Comparison of ENCODE assay signal across 28 mouse cellular contexts in the genomic region with DNA sequence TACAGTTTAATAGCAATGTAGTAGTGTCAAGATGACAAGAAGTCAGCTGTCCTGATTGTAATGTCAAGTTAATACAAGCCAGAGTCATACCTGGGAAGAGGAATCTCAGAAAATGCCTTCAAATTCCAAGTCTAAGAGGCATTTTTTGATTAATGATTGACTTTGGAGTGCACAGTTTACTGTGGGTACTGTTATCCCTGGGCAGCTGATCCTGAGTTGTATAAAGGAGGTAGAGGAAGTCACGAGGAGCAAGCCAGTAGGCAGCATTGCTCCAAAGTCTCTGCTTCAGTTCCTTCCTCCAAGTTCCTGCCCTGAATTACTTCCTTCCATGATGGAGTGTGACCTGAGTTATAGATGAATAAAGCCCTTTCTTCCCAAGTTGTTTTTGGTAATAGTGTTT. TPM values are rescaled to one million over a fixed set of nuclear protein-coding genes. Genes with fewer than 3 reads are reported as not detected.
DNase-seq lines count a peak whose midpoint lies in the region; ATAC-seq and TF ChIP-seq lines count a peak whose summit lies in the region.
"Had no signal": no experiment of that assay in that cellular context is flagged by ENCODE, and none has a peak within 500 bp of the region (broad histone marks: within the 10 kb centered on the region; RNA-seq: fewer than 3 reads in every experiment).

No protein-coding gene starts in this region.

- no peak for TF ChIP-seq CTCF in kidney, adult 2 months (conservative IDR thresholded peaks at IDR 0.05; ENCODE audit: insufficient read depth, insufficient read length, low read depth, low read length)
- no peak for TF ChIP-seq CTCF in liver, postnatal 0 days (IDR thresholded peaks at IDR 0.05; ENCODE audit: low read depth)
- TF ChIP-seq CTCF in gastrocnemius, adult 2 months (IDR thresholded peaks at IDR 0.05) = no peak

- H3K36me3 ChIP-seq in kidney, adult 2 months (ENCODE audit: control insufficient read depth, insufficient read depth, low read length) = no peaks in the 10 kb centered on the region
- H3K36me3 ChIP-seq in liver, postnatal 0 days (replicated peaks; ENCODE audit: insufficient read depth, low read length) = no peaks in the 10 kb centered on the region
- H3K36me3 ChIP-seq in kidney, embryonic 15.5 days = no peaks in the 10 kb centered on the region
- H3K36me3 ChIP-seq: embryonic facial prominence, embryonic 12.5 days; heart, embryonic 15.5 days; hindbrain, embryonic 12.5 days; liver, embryonic 13.5 days; neural tube, embryonic 15.5 days; stomach, embryonic 15.5 days had no signal

- no peaks in the 10 kb centered on the region for H3K9me3 ChIP-seq in liver, postnatal 0 days (ENCODE audit: low read length)
- no peaks in the 10 kb centered on the region for H3K9me3 ChIP-seq in kidney, embryonic 15.5 days (replicated peaks)
- H3K9me3 ChIP-seq: embryonic facial prominence, embryonic 12.5 days; G1E; heart, embryonic 10.5 days; heart, embryonic 15.5 days; hindbrain, embryonic 12.5 days; liver, embryonic 13.5 days; neural tube, embryonic 15.5 days; stomach, embryonic 15.5 days had no signal

- 26% methylated on average over 1 of the region's 1 CpGs for WGBS in kidney, adult 2 months
- 59% methylated on average over 1 of the region's 1 CpGs for WGBS in liver, postnatal 0 days (ENCODE audit: insufficient replicate concordance)
- 65% methylated on average over 1 of the region's 1 CpGs for WGBS in kidney, embryonic 15.5 days

- intact Hi-C loops in gastrocnemius, adult 2 months (cut with DNase I) = no loop called here

- no peak overlapping the region for H3K9ac ChIP-seq in liver, postnatal 0 days (replicated peaks)
- no peak overlapping the region for H3K9ac ChIP-seq in kidney, embryonic 15.5 days
- H3K9ac ChIP-seq: embryonic facial prominence, embryonic 12.5 days; heart, embryonic 15.5 days; hindbrain, embryonic 12.5 days; liver, embryonic 13.5 days; neural tube, embryonic 15.5 days; stomach, embryonic 15.5 days had no signal

- no peak for TF ChIP-seq POLR2A in kidney, adult 2 months (IDR thresholded peaks at IDR 0.05; ENCODE audit: low read depth, low read length)

- no peak overlapping the region for H3K27ac ChIP-seq in kidney, adult 2 months (ENCODE audit: insufficient read depth, low read depth, low read length)
- no peak overlapping the region for H3K27ac ChIP-seq in liver, postnatal 0 days (ENCODE audit: low read depth)
- H3K27ac ChIP-seq in kidney, embryonic 15.5 days = no peak overlapping the region
- no peak overlapping the region for H3K27ac ChIP-seq in gastrocnemius, adult 2 months
- H3K27ac ChIP-seq: embryonic facial prominence, embryonic 12.5 days; heart, embryonic 10.5 days; heart, embryonic 15.5 days; hindbrain, embryonic 12.5 days; hindbrain, postnatal 0 days; liver, embryonic 13.5 days; macrophage; neural tube, embryonic 15.5 days; stomach, embryonic 15.5 days had no signal

- H3K27me3 ChIP-seq in kidney, adult 2 months (replicated peaks; ENCODE audit: control insufficient read depth, insufficient read depth, low read length) = no peaks in the 10 kb centered on the region
- H3K27me3 ChIP-seq in liver, postnatal 0 days (ENCODE audit: insufficient read depth, low read length) = no peaks in the 10 kb centered on the region
- H3K27me3 ChIP-seq in kidney, embryonic 15.5 days = no peaks in the 10 kb centered on the region
- H3K27me3 ChIP-seq: embryonic facial prominence, embryonic 12.5 days; heart, embryonic 15.5 days; hindbrain, embryonic 12.5 days; liver, embryonic 13.5 days; neural tube, embryonic 15.5 days; Patski; stomach, embryonic 15.5 days had no signal

- H3K4me2 ChIP-seq in liver, postnatal 0 days (ENCODE audit: low read depth, low read length) = no peak overlapping the region
- H3K4me2 ChIP-seq in kidney, embryonic 15.5 days = no peak overlapping the region
- H3K4me2 ChIP-seq: embryonic facial prominence, embryonic 12.5 days; heart, embryonic 15.5 days; hindbrain, embryonic 12.5 days; liver, embryonic 13.5 days; neural tube, embryonic 15.5 days; stomach, embryonic 15.5 days had no signal

- peak; percentile 68 for ATAC-seq in liver, postnatal 0 days
- peak; percentile 36; the same call in 1 of the 2 replicates for ATAC-seq in kidney, embryonic 15.5 days (replicated peaks; ENCODE audit: low FRiP score)
- ATAC-seq: forebrain, embryonic 14.5 days; hindbrain, postnatal 0 days; Patski had no signal

- TF ChIP-seq EP300 in liver, postnatal 0 days (IDR thresholded peaks at IDR 0.05; ENCODE audit: low read depth) = no peak

- no peak overlapping the region for H3K4me3 ChIP-seq in kidney, adult 2 months (ENCODE audit: insufficient read depth, low read depth, low read length)
- H3K4me3 ChIP-seq in liver, postnatal 0 days (ENCODE audit: low read depth, low read length) = no peak overlapping the region
- no peak overlapping the region for H3K4me3 ChIP-seq in kidney, embryonic 15.5 days (replicated peaks)
- no peak overlapping the region for H3K4me3 ChIP-seq in gastrocnemius, adult 2 months
- H3K4me3 ChIP-seq: embryonic facial prominence, embryonic 12.5 days; heart, embryonic 10.5 days; heart, embryonic 15.5 days; hindbrain, embryonic 12.5 days; liver, embryonic 13.5 days; neural tube, embryonic 15.5 days; stomach, embryonic 15.5 days had no signal

- peak; percentile 86 for DNase-seq in kidney, adult 2 months
- no peak for DNase-seq in kidney, postnatal 10 days
- no peak for DNase-seq in liver, postnatal 0 days
- DNase-seq in liver = no peak
- DNase-seq in kidney, postnatal 36 days = peak; percentile 44 to 78
- no peak for DNase-seq in spleen, postnatal 36 days (ENCODE audit: low spot score in 2 of 2)
- DNase-seq in gastrocnemius, adult 2 months = no peak
- DNase-seq: adrenal gland, postnatal 10 days; cerebellum, adult 8-10 months; cerebellum, postnatal 36 days; gastrocnemius, postnatal 25 days; heart, adult 11 months; liver, embryonic 13.5 days; midbrain, embryonic 14.5 days; retina, postnatal 1 day; right cerebral cortex, postnatal 14 days had no signal

- H3K4me1 ChIP-seq in kidney, adult 2 months (ENCODE audit: control insufficient read depth, insufficient read depth, low read length) = peaks cover 26% of the 10 kb centered on the region
- peaks cover 13% of the 10 kb centered on the region for H3K4me1 ChIP-seq in liver, postnatal 0 days (ENCODE audit: insufficient read depth)
- H3K4me1 ChIP-seq in kidney, embryonic 15.5 days = no peaks in the 10 kb centered on the region
- H3K4me1 ChIP-seq: hindbrain, embryonic 12.5 days; neural tube, embryonic 15.5 days; stomach, embryonic 15.5 days had no signal

RNA-seq across cellular contexts. Expression of gene Trpm7, which starts 9.7 kb away (rescaled TPM):
- 10.9 and 13.5 TPM in 2 replicates for polyA plus RNA-seq in kidney, adult 2 months (2012; rRNA removed)
- polyA plus RNA-seq in liver, postnatal 0 days (2015; fragmentation: Nextera tagmentation; extraction: Ambion mirVana) = 14.3 and 17.2 TPM in 2 replicates
- polyA plus RNA-seq in kidney, embryonic 15.5 days (2015; fragmentation: Nextera tagmentation; extraction: Ambion mirVana) = 46.4 and 50.6 TPM in 2 replicates
- 10 to 100 TPM; 24.8 to 29.0 TPM for total RNA-seq in gastrocnemius, adult 2 months (2021)

Comparison
In these comparisons a context has a peak if more than half of its experiments do, and no peak if none do; other contexts are left out.
1. DNase-seq: peak in kidney, adult 2 months (single experiment) and kidney, postnatal 36 days (2 of 2); none in kidney, postnatal 10 days (single experiment), liver, postnatal 0 days (single experiment), liver (single experiment), spleen, postnatal 36 days (0 of 2) and gastrocnemius, adult 2 months (single experiment).